Mouse (Mus musculus) layer of hippocampus, postnatal 25 days (tissue): ENCODE measurements at regions not wholly inside any gene's neighbourhood (a gene's known extent, or its start where the extent isn't known, plus 50 kb on each side); places are given as distances from the start of the nearest gene placed in this dataset.
A peak's percentile ranks its signal among the peaks of the same experiment; 100 is the strongest.

Source experiments
- DNase-seq, 2 experiments: peaks; one replicate each; pipeline ENCODE4 v3.0.0; 2022; ENCODE audit warnings: mixed read lengths in 2 of 2, low spot score in 1 of 2; ENCODE audit errors: extremely low spot score in 1 of 2

- no peak for DNase-seq
These were observed 420.8 kb upstream of the Lcorl start for GRCm38 (mm10) chr5:46278190-46278589.

- no peak for DNase-seq
These were observed 399.3 kb upstream of the Lcorl start for GRCm38 (mm10) chr5:46256730-46257129.

- DNase-seq: no peak
These were observed 396.5 kb upstream of the Lcorl start for GRCm38 (mm10) chr5:46253940-46254339.

- no peak for DNase-seq
These were observed 378.1 kb upstream of the Lcorl start for GRCm38 (mm10) chr5:46235364-46236067.

GRCm38 (mm10) chr5:46232780-46233179 is 375.4 kb upstream of the Lcorl start:
- DNase-seq: no peak

- no peak for DNase-seq
These were observed 371.3 kb upstream of the Lcorl start for GRCm38 (mm10) chr5:46228667-46229066.

- no peak for DNase-seq
These were observed 355.5 kb upstream of the Lcorl start for GRCm38 (mm10) chr5:46212845-46213468.

- DNase-seq: no peak
These were observed 351.7 kb upstream of the Lcorl start for GRCm38 (mm10) chr5:46209076-46209475.

GRCm38 (mm10) chr5:46203744-46204143 is 346.3 kb upstream of the Lcorl start:
- no peak for DNase-seq

- DNase-seq: no peak
These were observed 345.0 kb upstream of the Lcorl start for GRCm38 (mm10) chr5:46202457-46202772.

- no peak for DNase-seq
These were observed 344.4 kb upstream of the Lcorl start for GRCm38 (mm10) chr5:46201639-46202456.

GRCm38 (mm10) chr5:46186908-46187307 is 329.5 kb upstream of the Lcorl start:
- no peak for DNase-seq

- no peak for DNase-seq
These were observed 324.7 kb upstream of the Lcorl start for GRCm38 (mm10) chr5:46182157-46182556.

GRCm38 (mm10) chr5:46172315-46172714 is 314.9 kb upstream of the Lcorl start:
- DNase-seq: no peak

GRCm38 (mm10) chr5:46160774-46161173 is 303.4 kb upstream of the Lcorl start:
- no peak for DNase-seq

GRCm38 (mm10) chr5:46151973-46152372 is 294.6 kb upstream of the Lcorl start:
- DNase-seq: no peak

GRCm38 (mm10) chr5:46150825-46151224 is 293.4 kb upstream of the Lcorl start:
- DNase-seq: peak in 1 of 2 experiments; percentile 10

GRCm38 (mm10) chr5:46149851-46150615 is 292.6 kb upstream of the Lcorl start:
- DNase-seq: no peak

- DNase-seq: no peak
These were observed 281.6 kb upstream of the Lcorl start for GRCm38 (mm10) chr5:46139024-46139423.

- no peak for DNase-seq
These were observed 280.3 kb upstream of the Lcorl start for GRCm38 (mm10) chr5:46137695-46138094.

- no peak for DNase-seq
These were observed 250.6 kb upstream of the Lcorl start for GRCm38 (mm10) chr5:46108020-46108419.
